Mouse (Mus musculus) effector memory CD4-positive, alpha-beta T cell, adult 7 months (primary cell): Measurements from ENCODE around the gene Ifnar1. TPM values are rescaled to one million over a fixed set of nuclear protein-coding genes. Genes with fewer than 3 reads are reported as not detected.

Source experiments
- polyA plus RNA-seq: library from polyadenylated mRNA; unstranded; fragments of 100-300 nt; shearing (Covaris generic); gene quantifications from one replicate; pipeline ENCODE4 v1.2.1, GENCODE M21; 2017

The Ifnar1 gene
- polyA plus RNA-seq: 222 TPM

DNA sequence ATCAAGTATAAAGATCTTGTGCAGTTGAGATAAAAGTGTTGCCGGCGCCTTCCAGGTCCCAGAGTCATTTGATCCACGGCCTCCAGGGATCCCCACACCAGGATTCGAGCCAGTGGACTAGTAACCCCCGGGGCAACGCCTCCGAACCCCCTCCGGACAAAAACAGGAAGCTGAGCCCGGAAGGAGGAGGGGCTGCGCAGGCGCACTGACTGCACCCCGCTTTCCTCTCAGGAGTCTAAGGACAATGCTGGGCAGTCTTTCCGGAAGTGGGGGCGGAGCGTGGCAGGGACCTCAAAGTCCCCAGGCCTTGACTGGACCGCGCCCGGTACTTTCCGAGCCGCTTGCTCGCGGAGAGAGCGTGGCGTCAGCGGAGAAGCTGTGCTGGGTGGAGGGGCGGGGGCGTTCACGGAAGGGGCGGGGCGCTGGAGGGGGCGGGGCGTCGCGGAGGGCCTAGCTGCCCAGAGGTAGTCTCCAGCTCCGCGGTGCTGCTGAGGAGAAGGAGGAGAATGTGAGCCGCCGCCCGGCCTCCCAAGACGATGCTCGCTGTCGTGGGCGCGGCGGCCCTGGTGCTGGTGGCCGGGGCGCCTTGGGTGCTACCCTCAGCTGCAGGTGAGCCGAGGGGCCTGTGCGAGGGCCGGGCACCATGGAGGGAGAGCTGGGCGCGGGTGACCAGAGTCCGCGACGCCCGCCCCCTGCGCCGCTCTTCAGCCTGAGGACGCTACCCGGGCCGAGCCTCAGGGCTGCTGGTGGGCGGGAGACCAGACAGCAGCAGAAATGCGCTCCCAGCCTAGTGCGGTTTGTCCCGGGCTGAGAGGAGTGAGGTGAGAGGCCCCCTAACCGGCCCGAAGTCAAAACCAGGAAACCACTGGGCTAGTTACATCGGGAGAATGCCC lies at the start of gene Ifnar1:
Gene Ifnar1, plus strand, starts transcription at position 431 of the 893 bp plus-strand sequence.

DNA sequence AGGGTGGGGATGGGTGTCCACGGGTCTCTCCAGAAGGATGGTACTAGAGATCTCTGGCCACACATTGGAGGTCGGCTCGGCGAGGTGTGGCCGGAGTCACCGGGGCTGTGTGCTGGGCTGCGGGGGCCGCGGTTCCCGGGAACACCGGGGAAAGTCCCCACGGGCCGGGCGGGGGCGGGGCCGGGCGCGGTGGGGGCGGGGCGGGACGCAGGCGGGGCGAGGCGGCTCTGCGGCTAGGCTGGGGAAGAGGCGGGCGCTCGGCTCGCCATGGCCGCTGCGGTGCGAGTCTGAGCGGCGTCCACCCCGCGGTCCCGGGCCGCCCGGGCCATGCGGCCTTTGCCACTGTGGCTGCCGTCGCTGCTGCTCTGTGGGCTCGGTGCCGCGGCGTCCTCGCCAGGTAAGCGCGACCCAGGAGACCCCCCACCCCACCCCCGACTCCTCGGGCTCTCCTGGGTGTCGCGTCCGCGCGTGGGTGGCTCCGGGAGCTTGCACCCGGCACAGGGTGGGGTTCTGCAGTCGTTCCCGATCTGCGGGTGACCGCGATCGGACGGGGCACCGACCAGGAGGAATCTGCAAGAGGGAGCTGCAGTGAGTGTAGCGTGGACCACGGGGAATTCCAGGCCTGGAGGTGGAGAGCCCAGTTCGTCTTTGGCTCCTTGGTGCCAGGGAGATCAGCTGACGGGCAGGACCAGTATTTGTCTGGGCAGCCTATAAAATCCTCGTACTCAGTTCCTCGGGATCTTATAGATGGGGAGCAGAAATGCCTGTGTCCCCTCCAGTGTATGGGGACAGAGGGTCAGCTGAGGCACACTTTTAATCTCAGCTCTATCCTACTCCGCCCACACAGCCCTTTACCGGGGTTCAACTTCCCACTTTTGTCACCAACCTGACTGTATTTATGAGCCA lies 62.1 kb downstream of the Ifnar1 start, which contains the start of gene Ifngr2:
Gene Ifngr2, plus strand, starts transcription at position 237 of the 906 bp plus-strand sequence.

Other genes starting within 250 kb of the Ifnar1 start
- gene Olig1, start 215.5 kb upstream of the Ifnar1 start, polyA plus RNA-seq: not detected
- 175 TPM for gene Ifnar2, start 112.5 kb upstream of the Ifnar1 start, polyA plus RNA-seq
- gene Gm21970, start 93.5 kb upstream of the Ifnar1 start, polyA plus RNA-seq: not detected
- gene Il10rb, start 79.1 kb upstream of the Ifnar1 start, polyA plus RNA-seq: 93.1 TPM
- gene Ifngr2, start 61.8 kb downstream of the Ifnar1 start, polyA plus RNA-seq: 10.1 TPM
- gene Tmem50b, start 112.6 kb downstream of the Ifnar1 start, polyA plus RNA-seq: 34.0 TPM
- 0.84 TPM for gene Dnajc28, start 133.8 kb downstream of the Ifnar1 start, polyA plus RNA-seq
- gene Gart, start 161.7 kb downstream of the Ifnar1 start, polyA plus RNA-seq: 61.3 TPM
- gene Son, start 162.3 kb downstream of the Ifnar1 start, polyA plus RNA-seq: 114 TPM
- gene Donson, start 203.5 kb downstream of the Ifnar1 start, polyA plus RNA-seq: 148 TPM
- 31.9 TPM for gene Cryzl1, start 243.7 kb downstream of the Ifnar1 start, polyA plus RNA-seq
- gene Itsn1, start 244.0 kb downstream of the Ifnar1 start, polyA plus RNA-seq: 4.1 TPM